Comparison of ENCODE assay signal across 21 mouse cellular contexts in the genomic region with DNA sequence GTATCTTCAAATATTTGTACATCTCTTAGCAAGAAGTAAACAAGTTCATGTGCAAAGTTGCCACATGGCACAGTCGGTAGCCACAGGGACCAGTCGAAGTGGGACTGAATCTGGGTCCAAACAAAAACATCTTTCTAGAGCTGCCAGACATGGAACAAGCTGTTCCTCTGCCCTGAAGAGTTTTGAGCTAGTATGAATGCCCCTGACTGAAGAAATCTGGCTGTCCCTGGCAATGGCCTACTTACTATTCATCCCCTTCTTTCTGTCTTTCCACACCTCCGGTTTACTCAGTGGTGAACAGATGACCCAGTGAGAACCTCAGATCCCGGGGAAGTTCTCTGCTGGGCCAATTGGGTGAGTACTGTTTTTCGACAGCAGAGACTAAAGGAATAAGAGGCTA.
DNase-seq lines count a peak whose midpoint lies in the region; ATAC-seq and TF ChIP-seq lines count a peak whose summit lies in the region.
"Had no signal": no experiment of that assay in that cellular context is flagged by ENCODE, and none has a peak within 500 bp of the region (broad histone marks: within the 10 kb centered on the region; RNA-seq: fewer than 3 reads in every experiment).

No protein-coding gene starts in this region.

- H3K27ac ChIP-seq in hindbrain, postnatal 0 days: no peak overlapping the region
- H3K27ac ChIP-seq in hindbrain, embryonic 12.5 days: no peak overlapping the region
- H3K27ac ChIP-seq in olfactory bulb, adult 2 months (ENCODE audit: insufficient read depth, low read depth, low read length): peak overlapping the region; percentile 73; the same call in 1 of the 2 replicates
- H3K27ac ChIP-seq in kidney, embryonic 16.5 days (ENCODE audit: low read length): no peak overlapping the region
- H3K27ac ChIP-seq: forebrain, embryonic 13.5 days; limb, embryonic 15.5 days; midbrain, embryonic 12.5 days; neural tube, embryonic 15.5 days had no signal

- WGBS in hindbrain, postnatal 0 days: 72% methylated on average over 5 of the region's 5 CpGs
- WGBS in hindbrain, embryonic 12.5 days: 79% methylated on average over 5 of the region's 5 CpGs
- 42% methylated on average over 5 of the region's 5 CpGs for WGBS in olfactory bulb, adult 2 months
- WGBS in kidney, embryonic 16.5 days: 86% methylated on average over 5 of the region's 5 CpGs

- no peak for TF ChIP-seq CTCF in hindbrain, postnatal 0 days (IDR thresholded peaks at IDR 0.05; ENCODE audit: low read depth)
- no peak for TF ChIP-seq CTCF in olfactory bulb, adult 2 months (IDR thresholded peaks at IDR 0.05; ENCODE audit: insufficient read depth, low read depth, low read length)

- no peaks in the 10 kb centered on the region for H3K36me3 ChIP-seq in hindbrain, postnatal 0 days (ENCODE audit: insufficient read depth, low read length)
- no peaks in the 10 kb centered on the region for H3K36me3 ChIP-seq in hindbrain, embryonic 12.5 days
- H3K36me3 ChIP-seq in kidney, embryonic 16.5 days (ENCODE audit: insufficient read depth, low read length): no peaks in the 10 kb centered on the region
- H3K36me3 ChIP-seq: limb, embryonic 15.5 days; midbrain, embryonic 12.5 days; neural tube, embryonic 15.5 days had no signal

- TF ChIP-seq POLR2A in olfactory bulb, adult 2 months (IDR thresholded peaks at IDR 0.05; ENCODE audit: insufficient read depth, low read depth, low read length): no peak

- no peaks in the 10 kb centered on the region for H3K4me1 ChIP-seq in hindbrain, postnatal 0 days (ENCODE audit: insufficient read depth, low read length)
- no peaks in the 10 kb centered on the region for H3K4me1 ChIP-seq in hindbrain, embryonic 12.5 days
- peaks cover 7% of the 10 kb centered on the region; the same call in 1 of the 2 replicates for H3K4me1 ChIP-seq in olfactory bulb, adult 2 months (ENCODE audit: control insufficient read depth, insufficient read depth, low read length)
- no peaks in the 10 kb centered on the region for H3K4me1 ChIP-seq in kidney, embryonic 16.5 days (ENCODE audit: insufficient read depth, low read length)
- H3K4me1 ChIP-seq: limb, embryonic 15.5 days; midbrain, embryonic 12.5 days; neural tube, embryonic 15.5 days had no signal

- no peak overlapping the region for H3K9ac ChIP-seq in hindbrain, postnatal 0 days (replicated peaks; ENCODE audit: low read length)
- H3K9ac ChIP-seq in hindbrain, embryonic 12.5 days: no peak overlapping the region
- H3K9ac ChIP-seq in kidney, embryonic 16.5 days (replicated peaks; ENCODE audit: low read length): no peak overlapping the region
- H3K9ac ChIP-seq: forebrain, embryonic 13.5 days; limb, embryonic 15.5 days; midbrain, embryonic 12.5 days; neural tube, embryonic 15.5 days had no signal

- no peaks in the 10 kb centered on the region for H3K9me3 ChIP-seq in hindbrain, postnatal 0 days (ENCODE audit: low read length)
- no peaks in the 10 kb centered on the region for H3K9me3 ChIP-seq in hindbrain, embryonic 12.5 days (replicated peaks)
- no peaks in the 10 kb centered on the region for H3K9me3 ChIP-seq in kidney, embryonic 16.5 days (ENCODE audit: low read length)
- H3K9me3 ChIP-seq: forebrain, embryonic 13.5 days; limb, embryonic 15.5 days; midbrain, embryonic 12.5 days; neural tube, embryonic 15.5 days had no signal

- no peaks in the 10 kb centered on the region for H3K27me3 ChIP-seq in hindbrain, postnatal 0 days (ENCODE audit: insufficient read depth, low read length)
- no peaks in the 10 kb centered on the region for H3K27me3 ChIP-seq in hindbrain, embryonic 12.5 days
- no peaks in the 10 kb centered on the region for H3K27me3 ChIP-seq in kidney, embryonic 16.5 days (ENCODE audit: insufficient read depth, low read length)
- H3K27me3 ChIP-seq: forebrain, embryonic 13.5 days; limb, embryonic 15.5 days; midbrain, embryonic 12.5 days; neural tube, embryonic 15.5 days; Patski had no signal

- no peak overlapping the region for H3K4me3 ChIP-seq in hindbrain, postnatal 0 days (ENCODE audit: low read length)
- H3K4me3 ChIP-seq in hindbrain, embryonic 12.5 days: no peak overlapping the region
- H3K4me3 ChIP-seq in olfactory bulb, adult 2 months (ENCODE audit: insufficient read depth, low read depth, low read length): no peak overlapping the region
- H3K4me3 ChIP-seq in kidney, embryonic 16.5 days (ENCODE audit: low read length): no peak overlapping the region
- H3K4me3 ChIP-seq: forebrain, embryonic 13.5 days; limb, embryonic 15.5 days; midbrain, embryonic 12.5 days; neural tube, embryonic 15.5 days had no signal

- peak; percentile 88 for ATAC-seq in hindbrain, postnatal 0 days
- ATAC-seq in hindbrain, embryonic 12.5 days (ENCODE audit: low FRiP score): no peak
- ATAC-seq in kidney, embryonic 16.5 days (ENCODE audit: low FRiP score, low TSS enrichment): no peak
- ATAC-seq: CD4-positive, CD25-positive, alpha-beta regulatory T cell, adult 4 months; forebrain, embryonic 13.5 days; inflammation-experienced regulatory T-cells, adult 6 months; Patski had no signal

- no peak overlapping the region for H3K4me2 ChIP-seq in hindbrain, postnatal 0 days (ENCODE audit: low read depth, low read length)
- H3K4me2 ChIP-seq in hindbrain, embryonic 12.5 days (replicated peaks): no peak overlapping the region
- no peak overlapping the region for H3K4me2 ChIP-seq in kidney, embryonic 16.5 days (replicated peaks; ENCODE audit: low read depth, low read length)
- H3K4me2 ChIP-seq: forebrain, embryonic 13.5 days; heart, embryonic 11.5 days; limb, embryonic 15.5 days; midbrain, embryonic 12.5 days; neural tube, embryonic 15.5 days had no signal

- peak; percentile 31 for DNase-seq in cerebellum, adult 11-12 months
- no peak for DNase-seq in cerebellum, postnatal 36 days
- peak; percentile 19 for DNase-seq in hindbrain, postnatal 0 days (ENCODE audit: low spot score)
- DNase-seq in right cerebral cortex, postnatal 10 days (ENCODE audit: low spot score in 2 of 2): peak; percentile 50 to 73
- DNase-seq in right cerebral cortex, postnatal 4 days: no peak
- DNase-seq: adrenal gland, postnatal 14 days; heart, postnatal 10 days; kidney, adult 2 months; kidney, postnatal 14 days; lung, postnatal 10 days had no signal

Comparison
In these comparisons a context has a peak if more than half of its experiments do, and no peak if none do; other contexts are left out.
1. DNase-seq: peak in cerebellum, adult 11-12 months (single experiment), hindbrain, postnatal 0 days (single experiment) and right cerebral cortex, postnatal 10 days (2 of 2); none in cerebellum, postnatal 36 days (0 of 2) and right cerebral cortex, postnatal 4 days (single experiment).